Mouse (Mus musculus): ENCODE results near the gene Gm44502. TPM values are rescaled to one million over a fixed set of nuclear protein-coding genes. Genes with fewer than 3 reads are reported as not detected.

Gene Gm44502
- polyA plus RNA-seq, 1 experiment from 2014 or later, result 0.86 TPM

DNA sequence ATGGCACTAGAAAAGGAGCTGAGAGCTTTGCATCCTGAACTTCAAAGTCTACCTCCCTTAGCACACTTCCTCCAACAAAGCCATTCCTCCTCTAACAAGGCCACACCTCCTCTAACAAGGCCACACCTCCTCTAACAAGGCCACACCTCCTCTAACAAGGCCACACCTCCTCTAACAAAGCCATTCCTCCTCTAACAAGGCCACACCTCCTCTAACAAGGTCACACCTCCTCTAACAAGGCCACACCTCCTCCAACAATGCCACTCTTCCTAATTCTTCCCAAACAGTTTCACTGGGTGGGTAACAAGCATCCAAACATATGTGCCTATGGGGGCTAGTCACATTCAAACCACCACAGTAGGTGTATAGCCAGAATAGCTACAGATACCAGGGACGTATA is 27.0 kb downstream of the Gm44502 start:
- 85% methylated on average over 1 of the region's 1 CpGs for WGBS (ENCODE audit: insufficient replicate concordance)

GRCm38 (mm10) chr15:89399716-89400115 is 29.8 kb downstream of the Gm44502 start:
- Histone ChIP-seq H3K36me3 (ENCODE audit: control insufficient read depth, insufficient read depth, low read length) (no peaks in the 10 kb centered on the region), H3K4me3 (ENCODE audit: low read depth, low read length) (no peak overlapping the region), H3K4me2 (no peak overlapping the region), H3K9ac (ENCODE audit: low read depth, low read length) (no peak overlapping the region), H3K9me3 (replicated peaks; ENCODE audit: control insufficient read depth, low read length) (no peaks in the 10 kb centered on the region), H3K4me1 (ENCODE audit: control insufficient read depth, insufficient read depth, low read length) (no peaks in the 10 kb centered on the region), H3K27me3 (ENCODE audit: control insufficient read depth, insufficient read depth, low read length) (no peaks in the 10 kb centered on the region), H3K27ac (ENCODE audit: low read depth, low read length) (no peak overlapping the region)
- 52% methylated on average over 1 of the region's 1 CpGs for WGBS (ENCODE audit: insufficient replicate concordance)
- ATAC-seq (replicated peaks; ENCODE audit: insufficient number of reproducible peaks, low FRiP score, low TSS enrichment), result no peak

More for the DNA sequence above, 27.0 kb downstream of the Gm44502 start:
- Histone ChIP-seq H3K4me3 (ENCODE audit: low read depth, low read length) (no peak overlapping the region), H3K4me2 (no peak overlapping the region), H3K27ac (ENCODE audit: low read depth, low read length) (no peak overlapping the region), H3K27me3 (ENCODE audit: control insufficient read depth, insufficient read depth, low read length) (no peaks in the 10 kb centered on the region), H3K4me1 (ENCODE audit: control insufficient read depth, insufficient read depth, low read length) (no peaks in the 10 kb centered on the region), H3K9ac (ENCODE audit: low read depth, low read length) (no peak overlapping the region), H3K9me3 (replicated peaks; ENCODE audit: control insufficient read depth, low read length) (0 out of 2 replicates have a peak, but pooled peaks cover 2% of the 10 kb centered on the region), H3K36me3 (ENCODE audit: control insufficient read depth, insufficient read depth, low read length) (no peaks in the 10 kb centered on the region)
- ATAC-seq (replicated peaks; ENCODE audit: insufficient number of reproducible peaks, low FRiP score, low TSS enrichment), result no peak

DNA sequence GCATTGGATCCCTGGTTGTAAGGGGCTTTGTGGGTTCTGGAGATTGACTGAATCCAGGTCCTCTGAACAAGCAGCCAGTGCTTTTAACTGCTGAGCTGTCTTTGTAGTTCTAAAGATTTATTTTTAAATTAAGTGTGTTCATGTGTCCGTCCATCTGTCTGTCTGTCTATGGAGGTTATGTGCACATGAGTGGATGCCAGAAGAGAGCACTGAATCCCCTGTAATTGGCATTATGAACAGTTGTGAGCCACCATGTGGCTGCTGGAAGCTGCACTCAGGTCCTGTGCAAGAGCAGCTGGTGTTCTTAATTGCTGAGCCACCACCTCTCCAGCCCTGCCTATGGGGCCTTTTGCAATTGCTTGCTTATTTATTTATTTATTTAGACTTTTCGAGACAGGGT is 31.4 kb downstream of the Gm44502 start:
- H3K9ac ChIP-seq (ENCODE audit: low read depth, low read length), result no peak overlapping the region
- no peaks in the 10 kb centered on the region for H3K27me3 ChIP-seq (ENCODE audit: control insufficient read depth, insufficient read depth, low read length)
- H3K4me3 ChIP-seq (ENCODE audit: low read depth, low read length), result no peak overlapping the region
- H3K9me3 ChIP-seq (replicated peaks; ENCODE audit: control insufficient read depth, low read length), result no peaks in the 10 kb centered on the region
- no peak for ATAC-seq (replicated peaks; ENCODE audit: insufficient number of reproducible peaks, low FRiP score, low TSS enrichment)
- H3K27ac ChIP-seq (ENCODE audit: low read depth, low read length), result no peak overlapping the region
- H3K4me2 ChIP-seq, result no peak overlapping the region
- no peaks in the 10 kb centered on the region for H3K36me3 ChIP-seq (ENCODE audit: control insufficient read depth, insufficient read depth, low read length)
- 79% methylated on average over 2 of the region's 2 CpGs for WGBS (ENCODE audit: insufficient replicate concordance)
- no peaks in the 10 kb centered on the region for H3K4me1 ChIP-seq (ENCODE audit: control insufficient read depth, insufficient read depth, low read length)

DNA sequence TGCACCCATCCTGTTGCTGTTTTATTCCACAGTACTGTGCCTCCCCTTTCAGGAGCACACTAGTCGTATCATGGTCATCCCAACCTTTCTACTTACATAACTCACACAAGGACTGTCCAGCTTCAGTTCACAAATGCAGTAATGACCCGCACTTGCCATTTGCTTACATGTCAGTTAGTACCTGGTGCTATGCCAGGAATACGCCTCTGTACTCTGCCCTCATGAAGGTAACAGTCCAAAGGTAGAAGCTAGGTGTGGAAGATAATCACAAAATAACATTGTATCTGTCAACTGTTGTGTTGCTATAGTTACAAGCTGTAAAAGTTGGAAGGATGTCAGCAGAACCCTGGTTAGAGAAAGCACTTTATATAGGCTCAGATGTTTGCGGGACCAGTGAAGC is 32.6 kb downstream of the Gm44502 start:
- Histone ChIP-seq H3K4me2 (no peak overlapping the region), H3K27ac (ENCODE audit: low read depth, low read length) (no peak overlapping the region), H3K9me3 (replicated peaks; ENCODE audit: control insufficient read depth, low read length) (no peaks in the 10 kb centered on the region), H3K4me3 (ENCODE audit: low read depth, low read length) (no peak overlapping the region), H3K27me3 (ENCODE audit: control insufficient read depth, insufficient read depth, low read length) (no peaks in the 10 kb centered on the region), H3K4me1 (ENCODE audit: control insufficient read depth, insufficient read depth, low read length) (no peaks in the 10 kb centered on the region), H3K9ac (ENCODE audit: low read depth, low read length) (no peak overlapping the region), H3K36me3 (ENCODE audit: control insufficient read depth, insufficient read depth, low read length) (no peaks in the 10 kb centered on the region)
- 79% methylated on average over 4 of the region's 4 CpGs for WGBS (ENCODE audit: insufficient replicate concordance)
- no peak for ATAC-seq (replicated peaks; ENCODE audit: insufficient number of reproducible peaks, low FRiP score, low TSS enrichment)

DNA sequence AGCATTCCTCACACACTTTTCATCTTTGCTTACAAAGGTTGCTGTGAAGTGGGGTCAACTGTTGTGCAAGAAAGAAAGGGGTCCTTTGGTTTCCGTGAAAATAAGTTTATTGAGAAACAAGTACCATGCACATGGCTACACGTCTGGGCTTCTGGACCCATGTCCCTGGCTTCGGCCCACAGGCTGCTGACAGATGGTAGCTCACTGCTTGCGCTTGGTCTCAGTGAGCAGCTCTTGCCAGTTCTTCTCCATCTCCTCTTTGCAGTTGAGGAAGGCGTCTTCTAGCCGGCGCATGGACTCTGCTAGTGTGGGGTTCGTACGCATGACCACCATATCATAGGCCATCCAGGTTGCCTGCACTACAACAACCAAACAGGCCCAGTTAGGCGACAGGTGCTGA is 39.4 kb downstream of the Gm44502 start:
- H3K9ac ChIP-seq (ENCODE audit: low read depth, low read length), result no peak overlapping the region
- 81% methylated on average over 10 of the region's 10 CpGs for WGBS (ENCODE audit: insufficient replicate concordance)
- H3K4me3 ChIP-seq (ENCODE audit: low read depth, low read length), result no peak overlapping the region
- no peak overlapping the region for H3K4me2 ChIP-seq
- no peak overlapping the region for H3K27ac ChIP-seq (ENCODE audit: low read depth, low read length)
- H3K36me3 ChIP-seq (ENCODE audit: control insufficient read depth, insufficient read depth, low read length), result no peaks in the 10 kb centered on the region
- H3K4me1 ChIP-seq (ENCODE audit: control insufficient read depth, insufficient read depth, low read length), result no peaks in the 10 kb centered on the region
- no peak for ATAC-seq (replicated peaks; ENCODE audit: insufficient number of reproducible peaks, low FRiP score, low TSS enrichment)
- no peaks in the 10 kb centered on the region for H3K9me3 ChIP-seq (replicated peaks; ENCODE audit: control insufficient read depth, low read length)
- H3K27me3 ChIP-seq (ENCODE audit: control insufficient read depth, insufficient read depth, low read length), result peaks cover 10% of the 10 kb centered on the region

GRCm38 (mm10) chr15:89387127-89387526 is 42.4 kb downstream of the Gm44502 start:
- peaks cover 10% of the 10 kb centered on the region for H3K27me3 ChIP-seq (ENCODE audit: control insufficient read depth, insufficient read depth, low read length)
- 34% methylated on average over 12 of the region's 12 CpGs for WGBS (ENCODE audit: insufficient replicate concordance)
- no peaks in the 10 kb centered on the region for H3K9me3 ChIP-seq (replicated peaks; ENCODE audit: control insufficient read depth, low read length)
- no peaks in the 10 kb centered on the region for H3K36me3 ChIP-seq (ENCODE audit: control insufficient read depth, insufficient read depth, low read length)
- no peaks in the 10 kb centered on the region for H3K4me1 ChIP-seq (ENCODE audit: control insufficient read depth, insufficient read depth, low read length)
- H3K27ac ChIP-seq (ENCODE audit: low read depth, low read length), result no peak overlapping the region
- no peak overlapping the region for H3K9ac ChIP-seq (ENCODE audit: low read depth, low read length)
- H3K4me2 ChIP-seq, result no peak overlapping the region
- ATAC-seq (replicated peaks; ENCODE audit: insufficient number of reproducible peaks, low FRiP score, low TSS enrichment), result no peak
- no peak overlapping the region for H3K4me3 ChIP-seq (ENCODE audit: low read depth, low read length)

- no peak for ATAC-seq (replicated peaks; ENCODE audit: insufficient number of reproducible peaks, low FRiP score, low TSS enrichment)
- peaks cover 18% of the 10 kb centered on the region for H3K27me3 ChIP-seq (ENCODE audit: control insufficient read depth, insufficient read depth, low read length)
Observed at GRCm38 (mm10) chr15:89384617-89385016, 44.9 kb downstream of the Gm44502 start, which contains the start of gene Klhdc7b. Klhdc7b (plus strand) TSS chr15:89384917.

GRCm38 (mm10) chr15:89379429-89379828 is 50.1 kb downstream of the Gm44502 start:
- H3K4me2 ChIP-seq, result peak overlapping the region; percentile 75
- ATAC-seq (replicated peaks; ENCODE audit: insufficient number of reproducible peaks, low FRiP score, low TSS enrichment), result no peak
- no peaks in the 10 kb centered on the region for H3K9me3 ChIP-seq (replicated peaks; ENCODE audit: control insufficient read depth, low read length)
- peaks cover 16% of the 10 kb centered on the region for H3K4me1 ChIP-seq (ENCODE audit: control insufficient read depth, insufficient read depth, low read length)
- H3K27ac ChIP-seq (ENCODE audit: low read depth, low read length), result no peak overlapping the region
- H3K27me3 ChIP-seq (ENCODE audit: control insufficient read depth, insufficient read depth, low read length), result peaks cover 46% of the 10 kb centered on the region
- peak overlapping the region; percentile 48 for H3K4me3 ChIP-seq (ENCODE audit: low read depth, low read length)
- 6% methylated on average over 10 of the region's 10 CpGs for WGBS (ENCODE audit: insufficient replicate concordance)
- no peaks in the 10 kb centered on the region for H3K36me3 ChIP-seq (ENCODE audit: control insufficient read depth, insufficient read depth, low read length)
- H3K9ac ChIP-seq (ENCODE audit: low read depth, low read length), result peak overlapping the region; percentile 54; the same call in 1 of the 2 replicates

More at GRCm38 (mm10) chr15:89384617-89385016, 44.9 kb downstream of the Gm44502 start, which contains the start of gene Klhdc7b:
- 74% methylated on average over 7 of the region's 7 CpGs for WGBS (ENCODE audit: insufficient replicate concordance)
- no peaks in the 10 kb centered on the region for H3K9me3 ChIP-seq (replicated peaks; ENCODE audit: control insufficient read depth, low read length)
- H3K9ac ChIP-seq (ENCODE audit: low read depth, low read length), result no peak within 1 kb of the TSS
- H3K36me3 ChIP-seq (ENCODE audit: control insufficient read depth, insufficient read depth, low read length), result no peaks in the 10 kb centered on the region
- no peaks in the 10 kb centered on the region; the same call in 1 of the 2 replicates for H3K4me1 ChIP-seq (ENCODE audit: control insufficient read depth, insufficient read depth, low read length)
- H3K27ac ChIP-seq (ENCODE audit: low read depth, low read length), result no peak within 1 kb of the TSS
- no peak within 1 kb of the TSS for H3K4me2 ChIP-seq
- H3K4me3 ChIP-seq (ENCODE audit: low read depth, low read length), result no peak within 1 kb of the TSS

DNA sequence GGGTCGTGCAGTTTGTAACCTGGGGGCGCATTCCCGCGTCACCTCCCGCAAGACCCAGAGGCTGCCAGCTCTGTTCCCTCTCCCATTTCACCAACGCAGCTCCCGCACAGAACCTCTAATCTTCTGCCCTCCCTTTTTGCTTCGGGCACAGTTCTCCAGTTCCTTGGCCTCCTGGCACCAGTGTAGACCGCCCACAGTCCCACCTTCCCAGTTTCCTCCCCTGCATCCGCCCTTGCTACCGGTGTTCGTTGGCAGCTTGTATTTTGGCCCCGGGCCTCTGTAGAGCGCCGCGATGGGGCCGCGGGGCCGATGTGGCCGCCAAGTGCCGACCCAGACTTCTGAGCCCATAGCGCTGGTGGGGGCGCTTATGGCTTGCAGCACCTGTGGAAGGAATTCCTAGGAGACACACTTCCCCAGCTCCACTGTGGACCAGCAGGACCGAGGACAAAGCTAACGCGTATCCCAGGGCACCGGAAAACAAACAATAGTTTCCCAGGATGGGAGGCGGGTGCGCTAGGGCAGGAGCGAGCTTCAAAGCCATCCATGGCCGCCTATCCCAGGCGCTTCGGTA is 50.6 kb downstream of the Gm44502 start, which contains the start of gene Odf3b:
Gene Odf3b (minus strand): TSS at position 452 of the 571 bp plus-strand sequence.
- Histone ChIP-seq H3K4me1 (ENCODE audit: control insufficient read depth, insufficient read depth, low read length) (peaks cover 19% of the 10 kb centered on the region), H3K9me3 (replicated peaks; ENCODE audit: control insufficient read depth, low read length) (no peaks in the 10 kb centered on the region), H3K4me3 (ENCODE audit: low read depth, low read length) (peak within 1 kb of the TSS; percentile 48), H3K9ac (ENCODE audit: low read depth, low read length) (peak within 1 kb of the TSS; percentile 54), H3K36me3 (ENCODE audit: control insufficient read depth, insufficient read depth, low read length) (no peaks in the 10 kb centered on the region), H3K27me3 (ENCODE audit: control insufficient read depth, insufficient read depth, low read length) (peaks cover 46% of the 10 kb centered on the region), H3K4me2 (peak within 1 kb of the TSS; percentile 75), H3K27ac (ENCODE audit: low read depth, low read length) (no peak within 1 kb of the TSS)
- ATAC-seq (replicated peaks; ENCODE audit: insufficient number of reproducible peaks, low FRiP score, low TSS enrichment), result no peak
- WGBS (ENCODE audit: insufficient replicate concordance), result 2% methylated on average over 33 of the region's 33 CpGs
